Mouse (Mus musculus) C2C12 (cell line): ENCODE measurements at regions not wholly inside any gene's neighbourhood (a gene's known extent, or its start where the extent isn't known, plus 50 kb on each side); places are given as distances from the start of the nearest gene placed in this dataset.

Experiments used
- CEBPB ChIP-seq: IDR thresholded peaks from one replicate; pipeline ENCODE4 v1.6.1; 2011; ENCODE audit warnings: low read depth, mild to moderate bottlenecking, control low read depth, moderate library complexity
- CTCF ChIP-seq: IDR thresholded peaks from one replicate; pipeline ENCODE4 v1.5.1; 2011; ENCODE audit not compliant: control insufficient read depth, insufficient read depth, insufficient read length
- FOSL1 ChIP-seq: IDR thresholded peaks from one replicate; pipeline ENCODE4 v1.8.0; 2011; ENCODE audit warnings: mild to moderate bottlenecking, low read length; ENCODE audit not compliant: poor library complexity, insufficient read depth, severe bottlenecking
- MAX ChIP-seq: IDR thresholded peaks from one replicate; pipeline ENCODE4 v1.6.1; 2011; ENCODE audit warnings: mild to moderate bottlenecking, control low read depth
- MYOD1 ChIP-seq: IDR thresholded peaks from one replicate; pipeline ENCODE4 v1.6.1; 2011; ENCODE audit warnings: low read depth; ENCODE audit not compliant: control insufficient read depth, insufficient read length
- MYOG ChIP-seq: IDR thresholded peaks from one replicate; pipeline ENCODE4 v1.6.1; 2011; ENCODE audit not compliant: control insufficient read depth, insufficient read length; ENCODE audit errors: extremely low read depth
- USF1 ChIP-seq: IDR thresholded peaks from one replicate; pipeline ENCODE4 v1.6.1; 2011; ENCODE audit warnings: low read depth, mild to moderate bottlenecking, control low read depth, moderate library complexity

- TF ChIP-seq CTCF (no peak), FOSL1 (no peak), MAX (no peak), USF1 (no peak), MYOD1 (no peak), MYOG (no peak), CEBPB (no peak)
Observed at GRCm38 (mm10) chr9:116399296-116399695, 224.1 kb upstream of the Tgfbr2 start.
